Mouse (Mus musculus) liver, embryonic 13.5 days (tissue): ENCODE measurements around the gene Sh2b2. TPM values are rescaled to one million over a fixed set of nuclear protein-coding genes. Genes with fewer than 3 reads are reported as not detected.
A peak's percentile ranks its signal among the peaks of the same experiment; 100 is the strongest.

Experiments used
- ATAC-seq: fragments of 200-750 bp; cut with Nextera tagmentation; 2 replicates; pipeline ENCODE4 v1.8.0; 2017; ENCODE audit warnings: low read depth, mild to moderate bottlenecking, moderate number of reproducible peaks, moderate library complexity
- DNase-seq: peaks from one replicate; pipeline ENCODE4 v3.0.0; 2022
- H3K27ac ChIP-seq: fragments of 300-500 bp; sonication (generic); 2 replicates; pipeline ENCODE4 v1.5.1; 2015; ENCODE audit warnings: moderate library complexity, mild to moderate bottlenecking, inconsistent platforms
- H3K27me3 ChIP-seq: fragments of 300-500 bp; sonication (generic); 2 replicates; pipeline ENCODE4 v1.6.1; 2015; ENCODE audit warnings: mild to moderate bottlenecking, inconsistent platforms
- H3K36me3 ChIP-seq: fragments of 300-500 bp; sonication (generic); 2 replicates; pipeline ENCODE4 v1.6.1; 2015; ENCODE audit warnings: mild to moderate bottlenecking, inconsistent platforms
- H3K4me1 ChIP-seq: fragments of 300-500 bp; sonication (generic); replicated peaks from 2 replicates; pipeline ENCODE4 v1.6.1; 2015; ENCODE audit warnings: inconsistent platforms
- H3K4me2 ChIP-seq: fragments of 300-500 bp; sonication (generic); 2 replicates; pipeline ENCODE4 v1.6.1; 2015; ENCODE audit warnings: inconsistent platforms, mild to moderate bottlenecking, moderate library complexity
- H3K4me3 ChIP-seq: fragments of 300-500 bp; sonication (generic); replicated peaks from 2 replicates; pipeline ENCODE4 v1.5.1; 2015; ENCODE audit warnings: mild to moderate bottlenecking, inconsistent platforms
- H3K9ac ChIP-seq: fragments of 300-500 bp; sonication (generic); 2 replicates; pipeline ENCODE4 v1.6.1; 2015; ENCODE audit warnings: mild to moderate bottlenecking, inconsistent platforms
- H3K9me3 ChIP-seq: fragments of 300-500 bp; sonication (generic); replicated peaks from 2 replicates; pipeline ENCODE4 v1.6.1; 2016; ENCODE audit warnings: inconsistent platforms
- WGBS: fragments of 180-500 bp; shearing (Covaris S2); methylation state at CpG from one replicate; pipeline ENCODE4 v1.1.7; 2015; ENCODE audit not compliant: insufficient replicate concordance; 5-methylcytosine and 5-hydroxymethylcytosine counted together
- polyA plus RNA-seq: library from polyadenylated mRNA; unstranded; fragments of >200 nt; fragmentation: Nextera tagmentation; extraction: Ambion mirVana; gene quantifications from 2 replicates; pipeline ENCODE4 v1.2.1, GENCODE M21; 2015

Sh2b2 gene
- polyA plus RNA-seq, 1 experiment from 2014 or later, result 1.4 TPM

DNA sequence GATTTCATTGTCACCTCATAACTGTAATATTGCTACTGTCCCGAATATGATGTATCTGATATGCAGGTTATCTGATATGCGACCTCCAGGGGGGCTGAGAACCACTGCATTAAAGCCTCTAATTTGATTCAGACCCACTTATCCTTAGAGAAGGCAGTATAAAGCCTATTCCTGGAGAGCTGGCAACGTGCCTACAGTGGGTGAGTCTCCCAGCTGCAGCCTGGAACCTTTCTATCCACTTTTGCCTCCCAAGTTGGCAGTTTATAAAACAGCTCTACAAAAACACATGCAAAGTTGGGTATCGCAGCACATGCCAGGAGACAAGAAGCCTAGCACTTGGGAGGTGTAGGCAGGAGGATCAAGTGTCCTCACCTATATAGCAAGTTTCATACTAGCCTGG, 17.0 kb upstream of the Sh2b2 start:
- no peaks in the 10 kb centered on the region for H3K27me3 ChIP-seq
- WGBS, result 54% methylated on average over 4 of the region's 4 CpGs
- no peaks in the 10 kb centered on the region for H3K4me1 ChIP-seq
- H3K4me2 ChIP-seq, result no peak overlapping the region
- H3K27ac ChIP-seq, result no peak overlapping the region
- no peak overlapping the region for H3K9ac ChIP-seq
- ATAC-seq, result no peak
- no peaks in the 10 kb centered on the region for H3K9me3 ChIP-seq
- H3K4me3 ChIP-seq, result no peak overlapping the region
- H3K36me3 ChIP-seq, result no peaks in the 10 kb centered on the region
- no peak for DNase-seq

DNA sequence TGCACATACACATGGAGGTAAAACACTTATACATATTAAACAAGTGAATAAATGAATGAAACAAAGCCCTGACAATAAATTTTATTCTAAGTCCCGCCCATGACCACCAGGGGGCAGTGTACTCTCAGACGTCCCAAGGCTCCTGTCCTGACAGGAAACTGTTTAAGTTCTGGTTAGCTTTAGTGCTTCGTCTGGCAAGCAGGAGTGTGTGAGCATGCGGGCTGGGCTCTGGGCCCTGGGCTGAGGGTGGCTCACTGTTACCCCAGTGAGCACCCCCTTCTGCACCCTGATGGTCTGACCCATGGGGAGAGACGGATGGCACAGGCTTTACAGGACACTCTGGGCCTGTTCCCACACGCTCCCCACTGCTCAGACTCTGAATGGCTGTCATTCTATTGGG, 12.6 kb upstream of the Sh2b2 start:
- 33% methylated on average over 6 of the region's 6 CpGs for WGBS
- Histone ChIP-seq H3K36me3 (no peaks in the 10 kb centered on the region), H3K4me1 (no peaks in the 10 kb centered on the region), H3K27me3 (no peaks in the 10 kb centered on the region), H3K9ac (no peak overlapping the region), H3K9me3 (no peaks in the 10 kb centered on the region), H3K27ac (no peak overlapping the region), H3K4me2 (no peak overlapping the region), H3K4me3 (no peak overlapping the region)
- DNase-seq, result peak; percentile 48
- no peak for ATAC-seq

DNA sequence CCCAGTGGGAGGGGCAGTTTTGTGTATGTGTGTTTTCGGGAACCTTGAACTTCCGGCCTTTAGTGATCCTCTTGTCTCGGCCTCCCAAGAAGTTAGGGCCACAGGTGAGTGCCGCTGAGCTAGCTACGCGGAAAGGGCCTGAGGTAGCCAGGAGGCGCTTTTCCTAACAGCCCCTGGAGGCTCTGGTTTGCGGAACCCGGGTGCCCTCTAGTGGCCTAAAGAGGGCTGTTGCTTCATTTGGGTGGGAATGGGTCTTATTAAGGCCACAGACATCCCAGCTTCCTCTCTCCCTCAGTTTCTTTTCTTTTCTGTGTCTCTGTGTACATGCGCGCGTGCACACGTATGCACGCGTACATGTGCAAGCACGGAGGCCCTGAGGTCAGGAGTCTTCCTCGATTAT, 6.5 kb upstream of the Sh2b2 start:
- H3K27me3 ChIP-seq, result no peaks in the 10 kb centered on the region
- DNase-seq (peak; percentile 51), ATAC-seq (0 out of 2 replicates have a peak, but pooled peaks have one; percentile 29)
- no peaks in the 10 kb centered on the region for H3K4me1 ChIP-seq
- no peak overlapping the region for H3K27ac ChIP-seq
- no peaks in the 10 kb centered on the region for H3K36me3 ChIP-seq
- WGBS, result 13% methylated on average over 17 of the region's 17 CpGs
- H3K4me3 ChIP-seq, result no peak overlapping the region
- no peak overlapping the region for H3K9ac ChIP-seq
- no peaks in the 10 kb centered on the region for H3K9me3 ChIP-seq
- H3K4me2 ChIP-seq, result no peak overlapping the region

DNA sequence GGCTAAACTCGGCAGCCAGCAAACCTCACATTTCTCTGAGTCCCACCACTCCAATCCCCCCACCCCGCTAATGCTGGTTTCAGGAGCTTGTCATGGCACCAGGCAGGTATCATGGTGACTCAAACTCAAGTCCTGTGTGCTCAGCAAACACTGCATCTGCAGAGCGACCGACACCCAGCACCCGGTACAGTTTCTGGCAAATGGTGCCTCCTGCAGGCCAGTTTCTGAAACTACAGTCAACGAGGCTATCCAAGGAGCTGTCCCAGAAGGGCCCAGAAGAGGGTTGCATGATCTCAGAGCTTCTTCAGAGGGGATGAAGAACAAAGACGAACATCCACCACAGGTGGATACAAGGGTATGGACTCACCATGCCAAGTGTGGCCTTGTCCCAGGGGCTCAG, 4.6 kb upstream of the Sh2b2 start:
- H3K4me2 ChIP-seq, result no peak overlapping the region
- H3K27ac ChIP-seq, result no peak overlapping the region
- no peaks in the 10 kb centered on the region for H3K9me3 ChIP-seq
- no peaks in the 10 kb centered on the region for H3K36me3 ChIP-seq
- ATAC-seq (no peak), DNase-seq (no peak)
- peaks cover under 1% of the 10 kb centered on the region; the same call in 1 of the 2 replicates for H3K4me1 ChIP-seq
- peaks cover 2% of the 10 kb centered on the region; the same call in 1 of the 2 replicates for H3K27me3 ChIP-seq
- H3K9ac ChIP-seq, result no peak overlapping the region
- H3K4me3 ChIP-seq, result no peak overlapping the region
- 43% methylated on average over 7 of the region's 7 CpGs for WGBS

DNA sequence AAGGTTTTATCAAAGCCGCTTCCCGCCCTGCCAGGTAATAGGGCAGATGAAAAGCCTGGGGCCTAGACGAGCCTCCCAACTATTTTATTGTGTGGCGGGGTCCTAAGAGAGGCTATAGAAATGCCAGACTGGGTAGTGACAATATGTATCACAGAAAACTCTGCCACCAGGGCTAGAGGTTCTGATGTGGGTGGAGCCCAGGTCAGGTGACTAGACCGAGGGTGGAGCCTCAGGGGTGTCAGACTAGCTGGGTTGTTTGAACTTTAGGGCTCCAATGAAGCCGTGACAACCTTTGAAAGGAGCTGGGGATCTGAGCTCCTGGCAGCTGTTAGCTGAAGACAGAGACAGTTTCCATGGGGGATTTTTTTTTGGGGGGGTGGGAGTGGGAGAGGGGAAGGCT, 2.1 kb upstream of the Sh2b2 start:
- no peak for DNase-seq
- Histone ChIP-seq H3K36me3 (no peaks in the 10 kb centered on the region), H3K4me3 (no peak overlapping the region), H3K27me3 (peaks cover 28% of the 10 kb centered on the region), H3K27ac (0 out of 2 replicates have a peak overlapping the region, but pooled peaks have one; percentile 11), H3K9me3 (no peaks in the 10 kb centered on the region), H3K4me2 (no peak overlapping the region), H3K9ac (no peak overlapping the region), H3K4me1 (peaks cover 24% of the 10 kb centered on the region)
- WGBS, result 47% methylated on average over 6 of the region's 6 CpGs
- ATAC-seq, result no peak

DNA sequence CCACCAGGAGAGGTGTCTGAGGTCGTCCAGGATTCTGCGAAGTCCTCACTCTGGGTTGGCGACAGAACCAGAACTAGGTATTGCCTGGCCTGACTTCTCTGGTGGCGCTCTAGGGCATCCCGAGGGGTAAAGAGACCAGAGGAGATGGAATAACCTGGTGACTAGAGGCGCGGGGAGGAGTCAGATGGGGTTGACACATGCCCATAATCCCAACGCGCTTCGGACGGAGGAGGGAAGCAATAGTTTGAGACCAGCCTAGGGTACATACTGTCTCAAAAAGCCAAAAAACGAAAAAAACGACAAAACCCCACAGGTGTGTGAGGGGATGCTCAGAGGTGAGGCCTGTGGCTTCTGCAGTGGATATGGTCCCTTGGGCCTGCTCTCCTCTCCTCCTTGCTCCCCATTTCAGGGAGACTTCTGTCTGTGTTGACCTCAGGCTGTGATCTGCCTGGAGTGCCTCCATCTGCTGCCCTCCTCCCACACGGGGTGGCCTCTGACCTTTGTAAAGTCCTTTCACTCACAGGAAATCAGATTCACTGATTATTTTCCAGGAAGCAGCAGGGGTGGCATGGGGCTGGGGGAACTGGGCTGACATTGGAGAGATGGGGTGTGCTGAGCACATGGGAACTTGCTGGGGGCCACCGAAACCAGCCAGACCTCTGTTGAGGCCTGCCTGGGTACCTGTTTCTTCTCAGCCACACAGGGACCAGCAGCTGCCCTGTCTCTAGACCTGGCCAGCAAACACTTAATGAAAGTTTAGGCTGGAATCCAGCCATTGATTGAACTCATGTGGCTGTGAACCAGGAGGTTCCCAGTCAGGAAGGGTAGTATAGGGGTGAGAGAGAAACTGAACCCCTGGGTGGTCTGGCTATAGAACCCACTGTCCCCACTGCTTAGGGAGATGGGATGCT, 560 bp downstream of the Sh2b2 start:
- ATAC-seq, result 0 out of 2 replicates have a peak, but pooled peaks have one; percentile 1
- H3K27ac ChIP-seq, result peak overlapping the region; percentile 63

DNA sequence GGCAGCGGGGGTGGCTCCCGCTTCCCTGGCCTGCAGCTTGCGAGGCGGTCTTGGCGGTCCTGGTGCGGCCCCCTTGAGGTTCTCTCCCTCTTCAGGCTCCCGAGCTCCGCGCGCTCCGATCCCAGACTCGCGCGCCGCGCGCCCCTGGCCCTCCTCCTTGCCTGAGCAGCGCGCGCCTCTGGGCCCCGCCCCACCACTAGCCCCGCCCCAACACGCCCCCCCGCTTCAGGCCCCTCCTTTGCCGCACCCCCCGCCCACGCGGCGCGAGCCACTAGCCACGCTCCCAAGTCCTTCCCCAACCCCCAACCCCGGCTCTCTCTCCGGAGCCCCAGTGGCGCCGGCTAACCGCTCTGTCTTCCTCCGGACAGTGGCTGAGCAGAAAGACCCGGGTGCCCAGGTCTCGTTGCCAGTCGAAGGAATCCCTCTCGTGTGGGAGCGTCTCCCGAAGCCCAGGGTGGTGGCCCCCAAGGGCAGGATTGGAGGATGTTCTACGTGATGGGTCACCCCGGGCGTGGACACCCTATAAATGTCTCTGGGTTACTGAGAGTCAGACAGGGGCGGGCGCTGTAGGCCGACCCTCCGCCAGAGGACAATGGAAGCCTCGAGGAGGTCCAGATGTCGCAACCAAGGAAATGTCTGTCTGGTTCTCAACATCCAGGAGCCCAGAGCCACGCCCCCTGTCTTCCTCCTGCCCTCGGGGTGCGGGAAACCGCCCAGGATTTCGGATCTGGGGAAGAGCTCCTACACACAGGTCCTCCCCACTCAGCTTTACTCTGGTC, 1.4 kb downstream of the Sh2b2 start:
- H3K27ac ChIP-seq, result peak overlapping the region; percentile 39; the same call in 1 of the 2 replicates

More for the DNA sequence above, 560 bp downstream of the Sh2b2 start:
- peaks cover 34% of the 10 kb centered on the region for H3K4me1 ChIP-seq
- H3K4me3 ChIP-seq, result peak overlapping the region; percentile 66
- peaks cover 37% of the 10 kb centered on the region for H3K27me3 ChIP-seq
- H3K9ac ChIP-seq, result no peak overlapping the region
- DNase-seq, result no peak
- H3K9me3 ChIP-seq, result no peaks in the 10 kb centered on the region
- WGBS, result 23% methylated on average over 15 of the region's 15 CpGs
- peak overlapping the region; percentile 77 for H3K4me2 ChIP-seq
- no peaks in the 10 kb centered on the region for H3K36me3 ChIP-seq

DNA sequence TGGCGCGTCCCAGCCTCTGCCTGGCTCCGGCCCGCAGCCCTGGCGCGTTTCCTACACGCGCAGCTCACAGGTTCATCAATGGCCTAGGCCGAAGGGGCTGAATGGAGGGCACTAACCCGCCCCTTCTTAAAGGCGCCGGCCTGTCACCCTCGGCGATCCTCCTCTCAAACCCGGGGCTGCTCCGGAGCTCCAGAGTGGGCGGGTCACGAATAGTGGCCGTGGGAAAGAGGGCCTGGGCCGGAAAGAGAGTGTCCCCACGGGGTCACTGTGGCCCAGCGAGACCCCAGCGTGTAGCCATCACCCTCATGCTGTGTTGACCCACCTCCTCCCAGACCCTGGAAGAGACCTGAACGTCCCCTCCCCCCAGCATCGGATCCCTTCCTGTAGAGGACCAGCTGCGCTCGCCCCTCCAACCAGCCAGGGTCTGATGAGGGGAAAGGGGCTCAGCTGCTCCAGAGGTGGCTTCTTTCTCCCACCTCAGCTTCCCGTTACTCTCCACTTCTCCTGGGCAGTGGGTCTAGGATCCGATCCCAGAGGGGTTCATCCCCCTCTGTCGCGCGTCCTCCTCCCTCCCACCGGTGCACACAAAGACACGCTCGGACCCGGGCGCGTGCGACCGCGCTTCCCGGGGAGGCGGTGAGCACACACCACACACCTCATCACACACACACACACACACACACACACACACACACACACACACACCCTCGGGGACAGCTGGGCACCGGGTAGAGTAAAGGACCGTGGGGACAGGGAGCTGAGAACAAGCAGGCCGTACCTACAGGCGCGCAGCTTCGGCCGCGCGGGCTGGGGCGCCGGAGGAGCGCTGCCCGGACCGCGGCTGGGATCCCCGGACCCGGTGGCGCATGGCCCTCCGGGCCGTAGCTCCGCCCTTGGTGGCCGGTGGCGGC, 2.2 kb downstream of the Sh2b2 start:
- Histone ChIP-seq H3K9ac (peak overlapping the region; percentile 60), H3K4me2 (peak overlapping the region; percentile 77), H3K27ac (no peak overlapping the region), H3K9me3 (no peaks in the 10 kb centered on the region), H3K4me3 (peak overlapping the region; percentile 66), H3K4me1 (peaks cover 34% of the 10 kb centered on the region), H3K36me3 (no peaks in the 10 kb centered on the region), H3K27me3 (peaks cover 42% of the 10 kb centered on the region)
- no peak for DNase-seq
- 1% methylated on average over 67 of the region's 67 CpGs for WGBS
- peak; percentile 27 for ATAC-seq

More for the DNA sequence above, 1.4 kb downstream of the Sh2b2 start:
- ATAC-seq (peak; percentile 66), DNase-seq (peak; percentile 26)
- H3K36me3 ChIP-seq, result no peaks in the 10 kb centered on the region
- peak overlapping the region; percentile 66 for H3K4me3 ChIP-seq
- H3K4me2 ChIP-seq, result peak overlapping the region; percentile 77
- peaks cover 41% of the 10 kb centered on the region for H3K27me3 ChIP-seq
- H3K9ac ChIP-seq, result peak overlapping the region; percentile 60
- no peaks in the 10 kb centered on the region for H3K9me3 ChIP-seq
- under 1% methylated on average over 50 of the region's 57 CpGs for WGBS
- H3K4me1 ChIP-seq, result peaks cover 34% of the 10 kb centered on the region

DNA sequence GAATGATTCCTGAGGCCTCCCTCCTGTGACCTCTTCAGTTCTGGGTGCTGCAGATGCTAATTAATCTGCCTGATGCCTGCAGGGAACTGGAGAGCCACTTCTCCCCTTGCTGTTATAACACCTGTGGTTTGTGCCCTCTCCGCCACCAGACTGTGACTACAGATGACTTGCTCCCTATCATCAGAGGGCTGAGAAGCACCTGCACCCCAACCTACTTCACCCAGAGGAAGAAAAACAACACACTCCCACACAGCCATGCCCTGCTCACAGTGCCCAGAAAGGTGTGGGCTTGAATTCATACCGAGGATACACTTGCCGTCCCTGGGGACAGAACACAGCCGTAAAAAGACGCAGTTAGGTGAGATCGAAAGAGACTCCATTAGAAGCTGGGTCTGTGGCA, 5.2 kb downstream of the Sh2b2 start:
- H3K4me3 ChIP-seq, result no peak overlapping the region
- peaks cover 40% of the 10 kb centered on the region for H3K4me1 ChIP-seq
- H3K4me2 ChIP-seq, result no peak overlapping the region
- H3K9me3 ChIP-seq, result no peaks in the 10 kb centered on the region
- H3K27me3 ChIP-seq, result peaks cover 64% of the 10 kb centered on the region
- WGBS, result 78% methylated on average over 6 of the region's 6 CpGs
- H3K27ac ChIP-seq, result no peak overlapping the region
- no peak overlapping the region for H3K9ac ChIP-seq
- ATAC-seq (no peak), DNase-seq (no peak)
- H3K36me3 ChIP-seq, result no peaks in the 10 kb centered on the region

DNA sequence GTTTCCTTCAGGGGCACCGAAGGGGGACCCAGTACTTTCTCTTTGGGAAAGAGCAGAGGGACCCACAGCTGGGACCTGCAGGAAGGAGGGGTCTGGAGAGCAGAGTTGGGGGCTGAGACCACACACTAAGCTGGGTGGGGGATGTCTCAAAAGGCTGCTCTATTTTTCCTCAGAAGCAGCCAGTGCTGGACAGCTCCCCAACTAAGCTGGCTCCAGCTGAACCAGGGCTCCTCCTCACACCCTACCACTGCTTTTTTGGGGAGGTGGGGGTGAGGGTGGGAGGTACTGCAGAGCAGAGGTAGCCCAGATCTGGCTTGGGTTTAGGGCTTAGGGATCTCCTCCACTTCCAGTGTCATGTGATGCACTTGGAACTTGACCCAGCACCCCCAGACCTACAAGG, 6.0 kb downstream of the Sh2b2 start:
- DNase-seq (no peak), ATAC-seq (no peak)
- Histone ChIP-seq H3K27me3 (peaks cover 61% of the 10 kb centered on the region), H3K9me3 (no peaks in the 10 kb centered on the region), H3K4me3 (no peak overlapping the region), H3K4me1 (peaks cover 33% of the 10 kb centered on the region), H3K4me2 (no peak overlapping the region), H3K27ac (no peak overlapping the region), H3K36me3 (no peaks in the 10 kb centered on the region), H3K9ac (no peak overlapping the region)
- 43% methylated on average over 1 of the region's 1 CpGs for WGBS
